Mouse (Mus musculus) ES-Bruce4 (cell line): ENCODE measurements around the gene Prrc2a.

Source experiments
- CTCF ChIP-seq: IDR thresholded peaks from one replicate; pipeline ENCODE4 v1.8.1; 2011; ENCODE audit warnings: low read depth, low read length
- EP300 ChIP-seq: IDR thresholded peaks from 2 replicates; pipeline ENCODE4 v1.6.1; 2011; ENCODE audit warnings: low read depth, low read length; ENCODE audit not compliant: insufficient read depth
- POLR2A ChIP-seq: IDR thresholded peaks from one replicate; pipeline ENCODE4 v1.8.1; 2011; ENCODE audit warnings: low read length; ENCODE audit not compliant: insufficient read depth

DNA sequence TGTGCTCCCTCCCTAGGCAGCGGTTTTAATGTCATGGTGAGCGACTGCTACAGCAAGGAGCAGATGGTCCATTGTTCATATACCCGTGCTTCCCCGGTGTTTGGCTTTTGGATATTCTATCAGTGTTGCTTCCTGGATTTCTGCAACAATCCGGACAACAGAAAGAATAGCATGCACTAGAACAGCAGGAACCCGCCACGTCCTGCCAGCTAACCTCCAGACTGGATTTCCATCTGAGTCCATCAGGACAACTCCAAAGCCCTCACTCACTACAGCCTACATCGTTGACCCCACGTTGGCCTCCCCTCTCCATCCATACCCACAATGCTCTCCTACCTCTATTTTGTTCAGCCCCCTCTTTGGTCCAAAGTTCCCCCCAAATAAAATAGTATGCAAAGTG, 52.9 kb downstream of the Prrc2a start:
- no peak for TF ChIP-seq CTCF
- no peak for TF ChIP-seq POLR2A
- TF ChIP-seq EP300: no peak
